Mouse (Mus musculus) liver, postnatal 0 days (tissue): Measurements from ENCODE around the gene Tfb1m.

Experiments used
- CTCF ChIP-seq: sonication (generic); IDR thresholded peaks from 2 replicates; pipeline ENCODE4 v1.5.1; 2016; ENCODE audit warnings: antibody characterized with exemption, low read depth
- EP300 ChIP-seq: IDR thresholded peaks from 2 replicates; pipeline ENCODE4 v1.6.1; 2016; ENCODE audit warnings: antibody characterized with exemption, low read depth, mild to moderate bottlenecking

GRCm38 (mm10) chr17:3498580-3498979 is 59.0 kb downstream of the Tfb1m start:
- TF ChIP-seq CTCF, result no peak
- no peak for TF ChIP-seq EP300
